Mouse (Mus musculus): ENCODE measurements around the gene Gtf2h2.

DNA sequence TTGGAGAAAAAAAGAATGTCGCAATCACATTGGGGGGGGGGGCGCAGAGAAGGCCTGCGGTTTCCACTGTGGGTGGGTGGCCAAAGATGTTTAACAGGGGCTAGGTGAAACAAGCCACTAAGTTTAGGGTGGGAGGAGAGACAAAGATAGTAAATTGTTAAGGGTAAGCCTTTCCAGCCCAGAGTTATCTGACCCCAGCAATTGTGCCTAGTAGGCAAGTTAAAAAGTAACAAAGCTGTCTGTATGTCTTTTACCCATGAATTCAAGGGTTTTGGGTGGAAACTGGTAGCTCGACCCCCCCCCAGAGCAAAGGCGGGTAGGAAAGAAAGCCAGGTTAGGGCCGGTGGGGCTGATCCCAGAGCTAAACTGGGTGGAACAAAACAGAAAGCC is 34.3 kb upstream of the Gtf2h2 start:
- TF ChIP-seq CTCF (IDR thresholded peaks at IDR 0.05; ENCODE audit: borderline replicate concordance, extremely low read depth, insufficient read depth, insufficient read length) (no peak), POLR2A (IDR thresholded peaks at IDR 0.05; ENCODE audit: borderline replicate concordance, extremely low read depth, insufficient read depth, insufficient read length, poor library complexity, severe bottlenecking) (no peak)

All from brain, embryonic 14.5 days (tissue).